Mouse (Mus musculus) kidney, embryonic 15.5 days (tissue): ENCODE data around the gene Gstp1. TPM values are rescaled to one million over a fixed set of nuclear protein-coding genes. Genes with fewer than 3 reads are reported as not detected.
"Not testable (repeated sequence)": the region's sequence is repeated elsewhere in the genome, so short reads cannot be mapped to it uniquely, and the experiment has no call there.

ENCODE experiments used
- ATAC-seq: fragments of 200-750 bp; cut with Nextera tagmentation; replicated peaks from 2 replicates; pipeline ENCODE4 v1.8.0; 2017; ENCODE audit warnings: moderate TSS enrichment; ENCODE audit not compliant: low FRiP score
- H3K27ac ChIP-seq: fragments of 300-500 bp; sonication (generic); 2 replicates; pipeline ENCODE4 v1.5.1; 2015; ENCODE audit warnings: mild to moderate bottlenecking, inconsistent platforms
- H3K27me3 ChIP-seq: fragments of 300-500 bp; sonication (generic); 2 replicates; pipeline ENCODE4 v1.6.1; 2015; ENCODE audit warnings: inconsistent platforms
- H3K36me3 ChIP-seq: fragments of 300-500 bp; sonication (generic); 2 replicates; pipeline ENCODE4 v1.6.1; 2015; ENCODE audit warnings: inconsistent platforms
- H3K4me1 ChIP-seq: fragments of 300-500 bp; sonication (generic); 2 replicates; pipeline ENCODE4 v1.6.1; 2015; ENCODE audit warnings: inconsistent platforms
- H3K4me2 ChIP-seq: fragments of 300-500 bp; sonication (generic); 2 replicates; pipeline ENCODE4 v1.6.1; 2015; ENCODE audit warnings: moderate library complexity, mild to moderate bottlenecking, inconsistent platforms
- H3K4me3 ChIP-seq: fragments of 300-500 bp; sonication (generic); replicated peaks from 2 replicates; pipeline ENCODE4 v1.5.1; 2015; ENCODE audit warnings: mild to moderate bottlenecking, inconsistent platforms
- H3K9ac ChIP-seq: fragments of 300-500 bp; sonication (generic); 2 replicates; pipeline ENCODE4 v1.6.1; 2015; ENCODE audit warnings: mild to moderate bottlenecking, inconsistent platforms
- H3K9me3 ChIP-seq: fragments of 300-500 bp; sonication (generic); replicated peaks from 2 replicates; pipeline ENCODE4 v1.6.1; 2016; ENCODE audit warnings: inconsistent platforms
- WGBS: fragments of 180-500 bp; shearing (Covaris S2); methylation state at CpG from one replicate; pipeline ENCODE4 v1.1.7; 2015; ENCODE audit warnings: mixed read lengths; 5-methylcytosine and 5-hydroxymethylcytosine counted together
- polyA plus RNA-seq: library from polyadenylated mRNA; unstranded; fragments of >200 nt; fragmentation: Nextera tagmentation; extraction: Ambion mirVana; gene quantifications from 2 replicates; pipeline ENCODE4 v1.2.1, GENCODE M21; 2015

Gstp1 gene
- polyA plus RNA-seq, 1 experiment from 2014 or later = 563 TPM

GRCm38 (mm10) chr19:4072706-4073424 lies 35.1 kb upstream of the Gstp1 start:
- Histone ChIP-seq H3K4me1 (peaks cover 13% of the 10 kb centered on the region), H3K4me2 (no peak overlapping the region), H3K27me3 (no peaks in the 10 kb centered on the region), H3K9me3 (no peaks in the 10 kb centered on the region), H3K9ac (no peak overlapping the region), H3K4me3 (no peak overlapping the region), H3K36me3 (no peaks in the 10 kb centered on the region), H3K27ac (no peak overlapping the region)
- no peak for ATAC-seq
- 78% methylated on average over 6 of the region's 6 CpGs for WGBS

GRCm38 (mm10) chr19:4071406-4071805 lies 33.6 kb upstream of the Gstp1 start:
- WGBS = 94% methylated on average over 6 of the region's 6 CpGs

GRCm38 (mm10) chr19:4070756-4071155 lies 33.0 kb upstream of the Gstp1 start:
- Histone ChIP-seq H3K27ac (no peak overlapping the region), H3K4me1 (peaks cover 15% of the 10 kb centered on the region), H3K36me3 (no peaks in the 10 kb centered on the region), H3K9ac (no peak overlapping the region), H3K27me3 (no peaks in the 10 kb centered on the region), H3K4me2 (no peak overlapping the region), H3K4me3 (no peak overlapping the region), H3K9me3 (no peaks in the 10 kb centered on the region)
- no peak for ATAC-seq
- WGBS = 81% methylated on average over 8 of the region's 8 CpGs

More at GRCm38 (mm10) chr19:4071406-4071805, 33.6 kb upstream of the Gstp1 start:
- H3K9me3 ChIP-seq = no peaks in the 10 kb centered on the region
- peaks cover 15% of the 10 kb centered on the region for H3K4me1 ChIP-seq
- H3K9ac ChIP-seq = no peak overlapping the region
- no peak for ATAC-seq
- H3K4me2 ChIP-seq = no peak overlapping the region
- H3K27ac ChIP-seq = no peak overlapping the region
- no peaks in the 10 kb centered on the region for H3K36me3 ChIP-seq
- H3K4me3 ChIP-seq = no peak overlapping the region
- H3K27me3 ChIP-seq = no peaks in the 10 kb centered on the region

- Histone ChIP-seq H3K4me2 (no peak overlapping the region), H3K27me3 (no peaks in the 10 kb centered on the region), H3K9ac (no peak overlapping the region), H3K36me3 (no peaks in the 10 kb centered on the region), H3K4me1 (peaks cover 15% of the 10 kb centered on the region), H3K27ac (no peak overlapping the region), H3K9me3 (no peaks in the 10 kb centered on the region), H3K4me3 (no peak overlapping the region)
- 76% methylated on average over 15 of the region's 15 CpGs for WGBS
- no peak for ATAC-seq
Observed at GRCm38 (mm10) chr19:4070311-4070710, 32.5 kb upstream of the Gstp1 start.

- WGBS = 63% methylated on average over 15 of the region's 15 CpGs
- H3K27ac ChIP-seq = no peak overlapping the region
- peaks cover 15% of the 10 kb centered on the region for H3K4me1 ChIP-seq
- ATAC-seq = no peak
- no peak overlapping the region for H3K9ac ChIP-seq
- H3K36me3 ChIP-seq = no peaks in the 10 kb centered on the region
- H3K4me2 ChIP-seq = no peak overlapping the region
- no peaks in the 10 kb centered on the region for H3K9me3 ChIP-seq
- H3K27me3 ChIP-seq = no peaks in the 10 kb centered on the region
- H3K4me3 ChIP-seq = no peak overlapping the region
Observed at GRCm38 (mm10) chr19:4068717-4069410, 31.1 kb upstream of the Gstp1 start.

GRCm38 (mm10) chr19:4068242-4068641 lies 30.5 kb upstream of the Gstp1 start:
- not testable (repeated sequence) for H3K27me3 ChIP-seq, ATAC-seq, H3K9me3 ChIP-seq, H3K9ac ChIP-seq, H3K36me3 ChIP-seq, H3K4me2 ChIP-seq, H3K27ac ChIP-seq, H3K4me3 ChIP-seq
- WGBS = 87% methylated on average over 2 of the region's 2 CpGs
- peaks cover 15% of the 10 kb centered on the region for H3K4me1 ChIP-seq

GRCm38 (mm10) chr19:4066877-4067276 lies 29.1 kb upstream of the Gstp1 start:
- Histone ChIP-seq H3K36me3 (no peaks in the 10 kb centered on the region), H3K4me3 (no peak overlapping the region), H3K4me2 (no peak overlapping the region), H3K9ac (no peak overlapping the region), H3K27me3 (no peaks in the 10 kb centered on the region), H3K4me1 (peaks cover 9% of the 10 kb centered on the region), H3K27ac (no peak overlapping the region), H3K9me3 (no peaks in the 10 kb centered on the region)
- no peak for ATAC-seq

- H3K27ac ChIP-seq = no peak overlapping the region
- no peak overlapping the region for H3K9ac ChIP-seq
- peaks cover 9% of the 10 kb centered on the region for H3K4me1 ChIP-seq
- no peaks in the 10 kb centered on the region for H3K9me3 ChIP-seq
- no peak overlapping the region for H3K4me2 ChIP-seq
- H3K4me3 ChIP-seq = no peak overlapping the region
- H3K36me3 ChIP-seq = no peaks in the 10 kb centered on the region
- no peaks in the 10 kb centered on the region for H3K27me3 ChIP-seq
- WGBS = 83% methylated on average over 6 of the region's 6 CpGs
- ATAC-seq = no peak
Observed at GRCm38 (mm10) chr19:4066280-4066679, 28.5 kb upstream of the Gstp1 start.

GRCm38 (mm10) chr19:4064501-4064900 lies 26.7 kb upstream of the Gstp1 start:
- WGBS = 23% methylated on average over 5 of the region's 11 CpGs
- H3K9me3 ChIP-seq, H3K36me3 ChIP-seq, H3K4me1 ChIP-seq, H3K27me3 ChIP-seq, H3K4me3 ChIP-seq, H3K27ac ChIP-seq, H3K9ac ChIP-seq, ATAC-seq: not testable (repeated sequence)
- peak overlapping the region; percentile 28; the same call in 1 of the 2 replicates for H3K4me2 ChIP-seq

GRCm38 (mm10) chr19:4063357-4063756 lies 25.6 kb upstream of the Gstp1 start:
- not testable (repeated sequence) for H3K27me3 ChIP-seq, H3K27ac ChIP-seq, H3K4me1 ChIP-seq, H3K4me3 ChIP-seq, H3K9ac ChIP-seq, ATAC-seq, H3K36me3 ChIP-seq, H3K9me3 ChIP-seq, H3K4me2 ChIP-seq
- WGBS = 54% methylated on average over 4 of the region's 4 CpGs

GRCm38 (mm10) chr19:4060899-4061465 lies 23.2 kb upstream of the Gstp1 start:
- WGBS = 87% methylated on average over 6 of the region's 6 CpGs
- H3K27ac ChIP-seq = no peak overlapping the region
- H3K4me3 ChIP-seq = no peak overlapping the region
- H3K36me3 ChIP-seq = no peaks in the 10 kb centered on the region
- no peak overlapping the region for H3K9ac ChIP-seq
- ATAC-seq = no peak
- no peak overlapping the region for H3K4me2 ChIP-seq
- H3K9me3 ChIP-seq = no peaks in the 10 kb centered on the region
- H3K27me3 ChIP-seq = no peaks in the 10 kb centered on the region
- no peaks in the 10 kb centered on the region for H3K4me1 ChIP-seq

- H3K4me1 ChIP-seq, H3K4me2 ChIP-seq, H3K9me3 ChIP-seq, H3K9ac ChIP-seq, ATAC-seq, H3K36me3 ChIP-seq, H3K27me3 ChIP-seq, H3K27ac ChIP-seq, H3K4me3 ChIP-seq: not testable (repeated sequence)
- WGBS = 89% methylated on average over 8 of the region's 8 CpGs
Observed at GRCm38 (mm10) chr19:4060044-4060898, 22.5 kb upstream of the Gstp1 start.
